Mouse (Mus musculus): ENCODE results near the gene Mrpl1.

Mrpl1 gene

GRCm38 (mm10) chr5:96207531-96207930 lies 1.8 kb upstream of the Mrpl1 start:
- DNase-seq (ENCODE audit: low read depth, low spot score) = no peak

- DNase-seq (ENCODE audit: low read depth, low spot score) = no peak
Measured at GRCm38 (mm10) chr5:96208543-96208942, 750 bp upstream of the Mrpl1 start.

- DNase-seq (ENCODE audit: low read depth, low spot score) = peak; percentile 88
Measured at GRCm38 (mm10) chr5:96209916-96210583, 757 bp downstream of the Mrpl1 start.

GRCm38 (mm10) chr5:96218648-96219047 lies 9.4 kb downstream of the Mrpl1 start:
- DNase-seq (ENCODE audit: low read depth, low spot score) = no peak

GRCm38 (mm10) chr5:96219512-96219911 lies 10.2 kb downstream of the Mrpl1 start:
- no peak for DNase-seq (ENCODE audit: low read depth, low spot score)

- DNase-seq (ENCODE audit: low read depth, low spot score) = no peak
Measured at GRCm38 (mm10) chr5:96221298-96221697, 12.0 kb downstream of the Mrpl1 start.

- peak; percentile 34 for DNase-seq (ENCODE audit: low read depth, low spot score)
Measured at GRCm38 (mm10) chr5:96221812-96222585, 12.7 kb downstream of the Mrpl1 start.

- DNase-seq (ENCODE audit: low read depth, low spot score) = no peak
Measured at GRCm38 (mm10) chr5:96222964-96223363, 13.7 kb downstream of the Mrpl1 start.

- no peak for DNase-seq (ENCODE audit: low read depth, low spot score)
Measured at GRCm38 (mm10) chr5:96226490-96226889, 17.2 kb downstream of the Mrpl1 start.

GRCm38 (mm10) chr5:96228967-96229366 lies 19.7 kb downstream of the Mrpl1 start:
- no peak for DNase-seq (ENCODE audit: low read depth, low spot score)

- DNase-seq (ENCODE audit: low read depth, low spot score) = no peak
Measured at GRCm38 (mm10) chr5:96238797-96239196, 29.5 kb downstream of the Mrpl1 start.

- DNase-seq (ENCODE audit: low read depth, low spot score) = no peak
Measured at GRCm38 (mm10) chr5:96240856-96241255, 31.6 kb downstream of the Mrpl1 start.

GRCm38 (mm10) chr5:96244511-96244910 lies 35.2 kb downstream of the Mrpl1 start:
- DNase-seq (ENCODE audit: low read depth, low spot score) = no peak

GRCm38 (mm10) chr5:96253995-96254394 lies 44.7 kb downstream of the Mrpl1 start:
- DNase-seq (ENCODE audit: low read depth, low spot score) = no peak

GRCm38 (mm10) chr5:96255166-96255565 lies 45.9 kb downstream of the Mrpl1 start:
- no peak for DNase-seq (ENCODE audit: low read depth, low spot score)

GRCm38 (mm10) chr5:96258210-96258609 lies 48.9 kb downstream of the Mrpl1 start:
- no peak for DNase-seq (ENCODE audit: low read depth, low spot score)

- DNase-seq (ENCODE audit: low read depth, low spot score) = peak; percentile 25
Measured at GRCm38 (mm10) chr5:96267017-96267702, 57.9 kb downstream of the Mrpl1 start.

- DNase-seq (ENCODE audit: low read depth, low spot score) = no peak
Measured at GRCm38 (mm10) chr5:96271070-96271469, 61.8 kb downstream of the Mrpl1 start.

GRCm38 (mm10) chr5:96305786-96306185 lies 96.5 kb downstream of the Mrpl1 start:
- DNase-seq (ENCODE audit: low read depth, low spot score) = no peak

- no peak for DNase-seq (ENCODE audit: low read depth, low spot score)
Measured at GRCm38 (mm10) chr5:96306271-96306670, 97.0 kb downstream of the Mrpl1 start.

GRCm38 (mm10) chr5:96306826-96307225 lies 97.5 kb downstream of the Mrpl1 start:
- no peak for DNase-seq (ENCODE audit: low read depth, low spot score)

- DNase-seq (ENCODE audit: low read depth, low spot score) = no peak
Measured at GRCm38 (mm10) chr5:96308086-96308485, 98.8 kb downstream of the Mrpl1 start.

- no peak for DNase-seq (ENCODE audit: low read depth, low spot score)
Measured at GRCm38 (mm10) chr5:96308645-96309044, 99.4 kb downstream of the Mrpl1 start.

Data from skeletal muscle tissue, adult 2 months (tissue).